Mouse (Mus musculus) olfactory bulb, adult 2 months (tissue): ENCODE results near the gene Adcy6. TPM values are rescaled to one million over a fixed set of nuclear protein-coding genes. Genes with fewer than 3 reads are reported as not detected.

Experiments used
- H3K27ac ChIP-seq: fragments of 200-500 bp; 2 replicates; pipeline ENCODE4 v1.5.1; 2012; ENCODE audit warnings: low read depth, low read length; ENCODE audit not compliant: insufficient read depth
- H3K4me1 ChIP-seq: fragments of 200-500 bp; 2 replicates; pipeline ENCODE4 v1.6.1; 2012; ENCODE audit warnings: low read length; ENCODE audit not compliant: control insufficient read depth, insufficient read depth
- H3K4me3 ChIP-seq: fragments of 200-500 bp; 2 replicates; pipeline ENCODE4 v1.5.1; 2012; ENCODE audit warnings: mild to moderate bottlenecking, low read depth, low read length, moderate library complexity; ENCODE audit not compliant: insufficient read depth
- CTCF ChIP-seq: fragments of 200-500 bp; IDR thresholded peaks from 2 replicates; pipeline ENCODE4 v1.5.1; 2012; ENCODE audit warnings: low read depth, mild to moderate bottlenecking, low read length, moderate library complexity; ENCODE audit not compliant: insufficient read depth
- POLR2A ChIP-seq: fragments of 200-500 bp; IDR thresholded peaks from 2 replicates; pipeline ENCODE4 v1.6.1; 2012; ENCODE audit warnings: mild to moderate bottlenecking, low read depth, low read length, moderate library complexity; ENCODE audit not compliant: insufficient read depth
- WGBS: fragments of 180-500 bp; shearing (Covaris S2); methylation state at CpG from one replicate; pipeline ENCODE4 v1.1.7; 2018; 5-methylcytosine and 5-hydroxymethylcytosine counted together
- polyA plus RNA-seq: library from polyadenylated mRNA; stranded (reverse); fragments of >200 nt; gene quantifications from 2 replicates; pipeline ENCODE4 v1.2.4, GENCODE M21; 2012; ENCODE audit warnings: low replicate concordance; ENCODE audit not compliant: missing spikeins, insufficient read depth, insufficient read length

Gene Adcy6
- 87.5 TPM in 1 of 2 replicates, not detected in the other for polyA plus RNA-seq

- Histone ChIP-seq H3K27ac (0 out of 2 replicates have a peak within 1 kb of the TSS, but pooled peaks have one; percentile 5), H3K4me1 (peaks cover 32% of the 10 kb centered on the region), H3K4me3 (peak within 1 kb of the TSS; percentile 93)
- WGBS = 1% methylated on average over 73 of the region's 75 CpGs
- TF ChIP-seq CTCF = no peak
- TF ChIP-seq POLR2A = peak; percentile 10; the same call in 1 of the 2 replicates
These were observed at the start of gene Adcy6 for GRCm38 (mm10) chr15:98609331-98610130. Adcy6 (minus strand) TSS chr15:98610076.

- WGBS = 86% methylated on average over 15 of the region's 15 CpGs
- no peak overlapping the region for H3K4me3 ChIP-seq
- TF ChIP-seq POLR2A (no peak), CTCF (no peak)
- no peak overlapping the region for H3K27ac ChIP-seq
- H3K4me1 ChIP-seq = peaks cover 5% of the 10 kb centered on the region; the same call in 1 of the 2 replicates
These were observed 47.3 kb upstream of the Adcy6 start for GRCm38 (mm10) chr15:98656982-98657751.

GRCm38 (mm10) chr15:98652174-98652573 is 42.3 kb upstream of the Adcy6 start:
- TF ChIP-seq POLR2A (no peak), CTCF (no peak)
- Histone ChIP-seq H3K27ac (no peak overlapping the region), H3K4me3 (no peak overlapping the region), H3K4me1 (no peaks in the 10 kb centered on the region)
- 91% methylated on average over 8 of the region's 8 CpGs for WGBS

GRCm38 (mm10) chr15:98651431-98651830 is 41.6 kb upstream of the Adcy6 start:
- 81% methylated on average over 15 of the region's 15 CpGs for WGBS
- Histone ChIP-seq H3K4me1 (no peaks in the 10 kb centered on the region), H3K27ac (no peak overlapping the region), H3K4me3 (no peak overlapping the region)
- TF ChIP-seq POLR2A (no peak), CTCF (no peak)

- Histone ChIP-seq H3K27ac (no peak overlapping the region), H3K4me1 (peaks cover 4% of the 10 kb centered on the region; the same call in 1 of the 2 replicates), H3K4me3 (no peak overlapping the region)
- no peak for TF ChIP-seq CTCF
- no peak for TF ChIP-seq POLR2A
- 72% methylated on average over 3 of the region's 3 CpGs for WGBS
These were observed 38.2 kb upstream of the Adcy6 start for GRCm38 (mm10) chr15:98648071-98648470.

- WGBS = 80% methylated on average over 10 of the region's 10 CpGs
- Histone ChIP-seq H3K4me3 (no peak overlapping the region), H3K27ac (no peak overlapping the region), H3K4me1 (peaks cover 4% of the 10 kb centered on the region; the same call in 1 of the 2 replicates)
- TF ChIP-seq POLR2A (no peak), CTCF (no peak)
These were observed 37.4 kb upstream of the Adcy6 start for GRCm38 (mm10) chr15:98647308-98647707.

- Histone ChIP-seq H3K4me3 (no peak overlapping the region), H3K4me1 (peaks cover 4% of the 10 kb centered on the region; the same call in 1 of the 2 replicates), H3K27ac (no peak overlapping the region)
- TF ChIP-seq POLR2A = no peak
- no peak for TF ChIP-seq CTCF
- 67% methylated on average over 8 of the region's 8 CpGs for WGBS
These were observed 36.9 kb upstream of the Adcy6 start for GRCm38 (mm10) chr15:98646737-98647136.

GRCm38 (mm10) chr15:98645057-98646026 is 35.5 kb upstream of the Adcy6 start:
- TF ChIP-seq POLR2A (no peak), CTCF (no peak)
- WGBS = 83% methylated on average over 24 of the region's 24 CpGs
- Histone ChIP-seq H3K4me1 (peaks cover 4% of the 10 kb centered on the region; the same call in 1 of the 2 replicates), H3K4me3 (no peak overlapping the region), H3K27ac (no peak overlapping the region)
